22 mouse cellular contexts compared by ENCODE assay signal in genomic region chr6:49745301-49745700, GRCm38 (mm10).
DNase-seq lines count a peak whose midpoint lies in the region; ATAC-seq and TF ChIP-seq lines count a peak whose summit lies in the region.
"Had no signal": no experiment of that assay in that cellular context is flagged by ENCODE, and none has a peak within 500 bp of the region (broad histone marks: within the 10 kb centered on the region; RNA-seq: fewer than 3 reads in every experiment).

No protein-coding gene starts in this region.

- no peak overlapping the region for H3K9ac ChIP-seq in forebrain, embryonic 12.5 days
- H3K9ac ChIP-seq in forebrain, embryonic 11.5 days (ENCODE audit: low read length), result no peak overlapping the region
- H3K9ac ChIP-seq in forebrain, embryonic 15.5 days (replicated peaks), result no peak overlapping the region
- H3K9ac ChIP-seq in forebrain, postnatal 0 days, result no peak overlapping the region
- H3K9ac ChIP-seq: embryonic facial prominence, embryonic 12.5 days had no signal

- no peak for TF ChIP-seq CTCF in forebrain, postnatal 0 days (IDR thresholded peaks at IDR 0.05; ENCODE audit: low read depth)
- TF ChIP-seq CTCF in layer of hippocampus, adult 2 months (conservative IDR thresholded peaks at IDR 0.05), result no peak

- no peaks in the 10 kb centered on the region for H3K36me3 ChIP-seq in forebrain, embryonic 12.5 days (replicated peaks)
- H3K36me3 ChIP-seq in forebrain, embryonic 11.5 days (ENCODE audit: control insufficient read depth, insufficient read depth, low read length), result no peaks in the 10 kb centered on the region
- H3K36me3 ChIP-seq in forebrain, embryonic 15.5 days, result no peaks in the 10 kb centered on the region
- H3K36me3 ChIP-seq in forebrain, postnatal 0 days (ENCODE audit: insufficient read depth), result no peaks in the 10 kb centered on the region
- H3K36me3 ChIP-seq: embryonic facial prominence, embryonic 10.5 days; embryonic facial prominence, embryonic 12.5 days; G1E had no signal

- no peak for DNase-seq in forebrain, embryonic 11.5 days (ENCODE audit: low spot score)
- DNase-seq in retina, postnatal 1 day, result peak; percentile 47
- DNase-seq in retina, embryonic 14.5 days (ENCODE audit: low spot score), result no peak
- peak; percentile 7 for DNase-seq in forebrain, postnatal 0 days
- DNase-seq in layer of hippocampus, adult 2 months (ENCODE audit: low spot score in 2 of 2), result no peak
- DNase-seq: adrenal gland, adult 2 months; adrenal gland, postnatal 10 days; adrenal gland, postnatal 25 days; B cell, adult 2 months; cerebellum, adult 11-12 months; cerebellum, adult 2 months; cerebellum, adult 9-10 months; cerebellum, postnatal 10 days had no signal

- H3K4me3 ChIP-seq in forebrain, embryonic 12.5 days (replicated peaks), result no peak overlapping the region
- H3K4me3 ChIP-seq in forebrain, embryonic 11.5 days (ENCODE audit: low read depth, low read length), result no peak overlapping the region
- H3K4me3 ChIP-seq in forebrain, embryonic 15.5 days, result no peak overlapping the region
- H3K4me3 ChIP-seq in forebrain, postnatal 0 days (ENCODE audit: low read depth, low read length), result no peak overlapping the region
- H3K4me3 ChIP-seq in layer of hippocampus, adult 2 months, result no peak overlapping the region
- H3K4me3 ChIP-seq: embryonic facial prominence, embryonic 10.5 days; embryonic facial prominence, embryonic 12.5 days had no signal

- 0 out of 2 replicates have a peak overlapping the region, but pooled peaks have one; percentile 42 for H3K27ac ChIP-seq in forebrain, embryonic 12.5 days
- H3K27ac ChIP-seq in forebrain, embryonic 11.5 days (ENCODE audit: low read depth, low read length), result no peak overlapping the region
- H3K27ac ChIP-seq in forebrain, embryonic 15.5 days (replicated peaks), result peak overlapping the region; percentile 47; the same call in 1 of the 2 replicates
- H3K27ac ChIP-seq in forebrain, postnatal 0 days (ENCODE audit: low read depth, low read length), result no peak overlapping the region
- no peak overlapping the region for H3K27ac ChIP-seq in layer of hippocampus, adult 2 months
- H3K27ac ChIP-seq: embryonic facial prominence, embryonic 10.5 days; embryonic facial prominence, embryonic 12.5 days had no signal

- H3K27me3 ChIP-seq in forebrain, embryonic 12.5 days, result no peaks in the 10 kb centered on the region
- no peaks in the 10 kb centered on the region for H3K27me3 ChIP-seq in forebrain, embryonic 11.5 days (ENCODE audit: control insufficient read depth, insufficient read depth, low read length)
- no peaks in the 10 kb centered on the region for H3K27me3 ChIP-seq in forebrain, embryonic 15.5 days
- H3K27me3 ChIP-seq in forebrain, postnatal 0 days (ENCODE audit: insufficient read depth, low read length), result no peaks in the 10 kb centered on the region
- H3K27me3 ChIP-seq: CH12.LX; embryonic facial prominence, embryonic 12.5 days had no signal

- H3K9me3 ChIP-seq in forebrain, embryonic 12.5 days, result no peaks in the 10 kb centered on the region
- H3K9me3 ChIP-seq in forebrain, embryonic 11.5 days (ENCODE audit: control insufficient read depth, low read length), result no peaks in the 10 kb centered on the region
- no peaks in the 10 kb centered on the region for H3K9me3 ChIP-seq in forebrain, embryonic 15.5 days
- H3K9me3 ChIP-seq in forebrain, postnatal 0 days (ENCODE audit: low read length), result no peaks in the 10 kb centered on the region
- H3K9me3 ChIP-seq: embryonic facial prominence, embryonic 10.5 days; embryonic facial prominence, embryonic 12.5 days; G1E had no signal

- no peak for ATAC-seq in forebrain, embryonic 12.5 days (ENCODE audit: low FRiP score)
- no peak for ATAC-seq in forebrain, embryonic 11.5 days (replicated peaks; ENCODE audit: low FRiP score)
- no peak for ATAC-seq in forebrain, embryonic 15.5 days (replicated peaks)
- ATAC-seq in forebrain, postnatal 0 days, result no peak
- ATAC-seq in activated CD4-positive, CD25-positive, alpha-beta regulatory T cell, adult 4 months, result no peak
- ATAC-seq: CD4-positive, CD25-positive, alpha-beta regulatory T cell, adult 4 months; Patski had no signal

- H3K4me2 ChIP-seq in forebrain, embryonic 12.5 days, result no peak overlapping the region
- no peak overlapping the region for H3K4me2 ChIP-seq in forebrain, embryonic 11.5 days (ENCODE audit: low read depth, low read length, severe bottlenecking)
- no peak overlapping the region for H3K4me2 ChIP-seq in forebrain, embryonic 15.5 days (replicated peaks)
- no peak overlapping the region for H3K4me2 ChIP-seq in forebrain, postnatal 0 days (ENCODE audit: low read depth)
- H3K4me2 ChIP-seq: embryonic facial prominence, embryonic 12.5 days had no signal

- 35% methylated on average over 4 of the region's 4 CpGs for WGBS in forebrain, embryonic 12.5 days
- WGBS in forebrain, embryonic 11.5 days, result 48% methylated on average over 4 of the region's 4 CpGs
- WGBS in forebrain, embryonic 15.5 days, result 25% methylated on average over 4 of the region's 4 CpGs
- 20% methylated on average over 4 of the region's 4 CpGs for WGBS in forebrain, postnatal 0 days

- peaks cover 13% of the 10 kb centered on the region; the same call in 1 of the 2 replicates for H3K4me1 ChIP-seq in forebrain, embryonic 12.5 days
- no peaks in the 10 kb centered on the region; the same call in 1 of the 2 replicates for H3K4me1 ChIP-seq in forebrain, embryonic 11.5 days (replicated peaks; ENCODE audit: control insufficient read depth, insufficient read depth, low read length)
- peaks cover 12% of the 10 kb centered on the region for H3K4me1 ChIP-seq in forebrain, embryonic 15.5 days
- no peaks in the 10 kb centered on the region for H3K4me1 ChIP-seq in forebrain, postnatal 0 days (ENCODE audit: insufficient read depth)
- H3K4me1 ChIP-seq: embryonic facial prominence, embryonic 10.5 days; embryonic facial prominence, embryonic 12.5 days had no signal

Comparison
In these comparisons a context has a peak if more than half of its experiments do, and no peak if none do; other contexts are left out.
1. H3K27ac ChIP-seq: peak in forebrain, embryonic 12.5 days (single experiment) and forebrain, embryonic 15.5 days (single experiment); none in forebrain, embryonic 11.5 days (single experiment), forebrain, postnatal 0 days (single experiment) and layer of hippocampus, adult 2 months (single experiment).
2. DNase-seq: peak in retina, postnatal 1 day (single experiment) and forebrain, postnatal 0 days (single experiment); none in forebrain, embryonic 11.5 days (single experiment), retina, embryonic 14.5 days (single experiment) and layer of hippocampus, adult 2 months (0 of 2).